Mouse (Mus musculus): ENCODE measurements around the gene Itga9. TPM values are rescaled to one million over a fixed set of nuclear protein-coding genes. Genes with fewer than 3 reads are reported as not detected.

Itga9 gene
- polyA plus RNA-seq, 1 experiment from 2014 or later, result 6.2 TPM

GRCm38 (mm10) chr9:118949124-118949523 lies 342.6 kb downstream of the Itga9 start:
- H3K9me3 ChIP-seq (ENCODE audit: control insufficient read depth, low read length), result no peaks in the 10 kb centered on the region
- 82% methylated on average over 8 of the region's 8 CpGs for WGBS
- H3K27me3 ChIP-seq (replicated peaks; ENCODE audit: control insufficient read depth, insufficient read depth, low read length), result no peaks in the 10 kb centered on the region
- no peak overlapping the region for H3K27ac ChIP-seq (ENCODE audit: low read depth, low read length)
- H3K36me3 ChIP-seq (ENCODE audit: control insufficient read depth, insufficient read depth, low read length), result no peaks in the 10 kb centered on the region
- H3K4me1 ChIP-seq (replicated peaks; ENCODE audit: control insufficient read depth, insufficient read depth, low read length), result no peaks in the 10 kb centered on the region
- no peak overlapping the region for H3K4me2 ChIP-seq
- no peak for ATAC-seq (replicated peaks; ENCODE audit: low FRiP score)
- H3K4me3 ChIP-seq (ENCODE audit: low read depth, low read length), result no peak overlapping the region
- H3K9ac ChIP-seq (ENCODE audit: low read depth, low read length), result no peak overlapping the region
- DNase-seq (ENCODE audit: low spot score), result no peak

GRCm38 (mm10) chr9:118949654-118950053 lies 343.2 kb downstream of the Itga9 start:
- Histone ChIP-seq H3K36me3 (ENCODE audit: control insufficient read depth, insufficient read depth, low read length) (peaks cover 2% of the 10 kb centered on the region; the same call in 1 of the 2 replicates), H3K4me1 (replicated peaks; ENCODE audit: control insufficient read depth, insufficient read depth, low read length) (no peaks in the 10 kb centered on the region), H3K27ac (ENCODE audit: low read depth, low read length) (no peak overlapping the region), H3K9ac (ENCODE audit: low read depth, low read length) (no peak overlapping the region), H3K9me3 (ENCODE audit: control insufficient read depth, low read length) (no peaks in the 10 kb centered on the region), H3K4me3 (ENCODE audit: low read depth, low read length) (no peak overlapping the region), H3K27me3 (replicated peaks; ENCODE audit: control insufficient read depth, insufficient read depth, low read length) (no peaks in the 10 kb centered on the region), H3K4me2 (no peak overlapping the region)
- ATAC-seq (replicated peaks; ENCODE audit: low FRiP score) (no peak), DNase-seq (ENCODE audit: low spot score) (no peak)
- WGBS, result 73% methylated on average over 4 of the region's 4 CpGs

DNA sequence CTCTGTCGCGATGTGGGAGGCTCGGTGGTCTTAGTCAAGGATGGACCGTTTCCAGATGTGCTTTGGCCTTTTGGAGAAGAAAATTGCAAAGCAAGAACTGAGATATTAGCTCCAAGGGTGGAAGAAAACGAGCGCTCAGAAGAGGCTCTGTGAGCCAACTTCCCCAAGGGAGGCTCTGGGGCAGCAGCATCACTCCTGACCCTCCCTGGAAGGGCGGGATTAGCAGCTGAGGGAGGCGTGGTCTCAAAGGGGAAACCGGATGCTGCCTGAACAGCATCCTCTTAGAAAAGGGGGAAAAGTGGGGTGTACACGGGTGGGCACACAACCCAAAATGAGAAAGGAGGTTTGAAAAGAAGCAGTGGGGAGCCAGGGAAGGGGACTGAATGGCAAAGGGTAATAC lies 343.6 kb downstream of the Itga9 start:
- ATAC-seq (replicated peaks; ENCODE audit: low FRiP score) (no peak), DNase-seq (ENCODE audit: low spot score) (no peak)
- H3K4me1 ChIP-seq (replicated peaks; ENCODE audit: control insufficient read depth, insufficient read depth, low read length), result no peaks in the 10 kb centered on the region
- no peak overlapping the region for H3K4me3 ChIP-seq (ENCODE audit: low read depth, low read length)
- H3K4me2 ChIP-seq, result no peak overlapping the region
- H3K9ac ChIP-seq (ENCODE audit: low read depth, low read length), result no peak overlapping the region
- no peaks in the 10 kb centered on the region for H3K9me3 ChIP-seq (ENCODE audit: control insufficient read depth, low read length)
- H3K27me3 ChIP-seq (replicated peaks; ENCODE audit: control insufficient read depth, insufficient read depth, low read length), result no peaks in the 10 kb centered on the region
- H3K27ac ChIP-seq (ENCODE audit: low read depth, low read length), result no peak overlapping the region
- 68% methylated on average over 10 of the region's 10 CpGs for WGBS
- peaks cover 4% of the 10 kb centered on the region; the same call in 1 of the 2 replicates for H3K36me3 ChIP-seq (ENCODE audit: control insufficient read depth, insufficient read depth, low read length)

Other genes starting within 250 kb of the Itga9 start
- gene Eomes, start 128.5 kb upstream of the Itga9 start, polyA plus RNA-seq (2014; fragmentation: Nextera tagmentation; extraction: Ambion mirVana), result not detected in 2 replicates
- 39.5 and 42.9 TPM in 2 replicates for gene Golga4, start 100.4 kb upstream of the Itga9 start, polyA plus RNA-seq (2014; fragmentation: Nextera tagmentation; extraction: Ambion mirVana)

Measured in liver, embryonic 11.5 days (tissue).